Mouse (Mus musculus) embryonic fibroblast, embryonic 13.5 days (primary cell): ENCODE measurements around the gene Fam53a.

Experiments
- CTCF ChIP-seq: IDR thresholded peaks from 2 replicates; pipeline ENCODE4 v1.5.1; 2011; ENCODE audit warnings: mild to moderate bottlenecking, control low read depth, low read length, moderate library complexity, borderline replicate concordance; ENCODE audit not compliant: insufficient read depth
- POLR2A ChIP-seq: IDR thresholded peaks from 2 replicates; pipeline ENCODE4 v1.6.1; 2011; ENCODE audit warnings: low read depth, mild to moderate bottlenecking, control low read depth, low read length, moderate library complexity

DNA sequence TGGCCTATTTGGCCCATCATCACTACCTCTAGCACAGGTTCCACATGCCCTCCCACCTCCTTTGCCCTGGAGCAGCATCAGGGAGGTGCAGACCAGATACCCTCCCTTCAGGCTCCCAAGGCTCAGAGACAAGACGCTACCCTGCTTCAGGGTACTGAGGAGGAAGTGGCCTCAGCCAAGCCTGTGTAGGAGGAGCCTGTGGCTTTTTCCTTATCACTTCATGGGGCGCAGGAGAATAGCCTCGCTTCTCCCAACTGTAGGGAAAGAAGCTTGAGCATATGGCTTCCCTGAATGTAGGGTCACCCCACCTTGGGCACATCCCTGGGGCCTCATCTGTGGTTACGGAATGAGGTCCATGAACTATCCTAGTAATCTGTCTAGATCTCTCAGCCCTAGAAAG, 55.2 kb downstream of the Fam53a start:
- TF ChIP-seq CTCF (no peak), POLR2A (no peak)
